Mouse (Mus musculus) embryonic fibroblast, embryonic 13.5 days (primary cell): ENCODE measurements around the gene Arhgap20. TPM values are rescaled to one million over a fixed set of nuclear protein-coding genes. Genes with fewer than 3 reads are reported as not detected.

Source experiments
- H3K27ac ChIP-seq: 2 replicates; pipeline ENCODE4 v1.5.1; 2012; ENCODE audit warnings: low read length, control low read depth, inconsistent platforms; ENCODE audit not compliant: insufficient read depth
- H3K4me1 ChIP-seq: 2 replicates; pipeline ENCODE4 v1.6.1; 2011; ENCODE audit warnings: low read length; ENCODE audit not compliant: control insufficient read depth, insufficient read depth
- H3K4me3 ChIP-seq: 2 replicates; pipeline ENCODE4 v1.5.1; 2011; ENCODE audit warnings: mild to moderate bottlenecking, control low read depth, low read length; ENCODE audit not compliant: insufficient read depth
- CTCF ChIP-seq: IDR thresholded peaks from 2 replicates; pipeline ENCODE4 v1.5.1; 2011; ENCODE audit warnings: mild to moderate bottlenecking, control low read depth, low read length, moderate library complexity, borderline replicate concordance; ENCODE audit not compliant: insufficient read depth
- POLR2A ChIP-seq: IDR thresholded peaks from 2 replicates; pipeline ENCODE4 v1.6.1; 2011; ENCODE audit warnings: low read depth, mild to moderate bottlenecking, control low read depth, low read length, moderate library complexity
- polyA plus RNA-seq: library from polyadenylated mRNA; stranded (reverse); fragments of >200 nt; gene quantifications from 2 replicates; pipeline ENCODE4 v1.2.4, GENCODE M21; 2011; ENCODE audit warnings: low read depth; ENCODE audit not compliant: missing spikeins, insufficient read length

Arhgap20 gene
- polyA plus RNA-seq, 1 experiment, result 15.6 TPM

GRCm38 (mm10) chr9:51764041-51764875 lies 879 bp upstream of the Arhgap20 start:
- H3K4me1 ChIP-seq, result no peaks in the 10 kb centered on the region
- H3K4me3 ChIP-seq, result peak overlapping the region; percentile 59
- H3K27ac ChIP-seq, result no peak overlapping the region
- no peak for TF ChIP-seq POLR2A
- TF ChIP-seq CTCF, result no peak

- TF ChIP-seq CTCF, result no peak
- no peak for TF ChIP-seq POLR2A
Observed at GRCm38 (mm10) chr9:51765417-51766174, 459 bp downstream of the Arhgap20 start.

GRCm38 (mm10) chr9:51766175-51767062 lies 1.3 kb downstream of the Arhgap20 start:
- no peak for TF ChIP-seq CTCF
- TF ChIP-seq POLR2A, result no peak
- peak overlapping the region; percentile 51 for H3K4me3 ChIP-seq

More at GRCm38 (mm10) chr9:51765417-51766174, 459 bp downstream of the Arhgap20 start:
- Histone ChIP-seq H3K27ac (no peak overlapping the region), H3K4me3 (peak overlapping the region; percentile 51), H3K4me1 (no peaks in the 10 kb centered on the region)

GRCm38 (mm10) chr9:51774201-51774600 lies 9.1 kb downstream of the Arhgap20 start:
- Histone ChIP-seq H3K27ac (no peak overlapping the region), H3K4me1 (no peaks in the 10 kb centered on the region), H3K4me3 (no peak overlapping the region)
- no peak for TF ChIP-seq CTCF
- TF ChIP-seq POLR2A, result no peak

More at GRCm38 (mm10) chr9:51766175-51767062, 1.3 kb downstream of the Arhgap20 start:
- no peak overlapping the region for H3K27ac ChIP-seq
- no peaks in the 10 kb centered on the region for H3K4me1 ChIP-seq

GRCm38 (mm10) chr9:51776459-51776858 lies 11.3 kb downstream of the Arhgap20 start:
- TF ChIP-seq CTCF (no peak), POLR2A (no peak)
- H3K4me3 ChIP-seq, result no peak overlapping the region
- no peaks in the 10 kb centered on the region for H3K4me1 ChIP-seq
- H3K27ac ChIP-seq, result no peak overlapping the region

GRCm38 (mm10) chr9:51777180-51777579 lies 12.0 kb downstream of the Arhgap20 start:
- no peak overlapping the region for H3K4me3 ChIP-seq
- TF ChIP-seq POLR2A (no peak), CTCF (peak; percentile 42; the same call in 1 of the 2 replicates)
- H3K27ac ChIP-seq, result no peak overlapping the region
- H3K4me1 ChIP-seq, result no peaks in the 10 kb centered on the region

GRCm38 (mm10) chr9:51779232-51779631 lies 14.1 kb downstream of the Arhgap20 start:
- TF ChIP-seq POLR2A (no peak), CTCF (no peak)
- no peak overlapping the region for H3K27ac ChIP-seq
- H3K4me1 ChIP-seq, result no peaks in the 10 kb centered on the region
- no peak overlapping the region for H3K4me3 ChIP-seq

GRCm38 (mm10) chr9:51781092-51781491 lies 16.0 kb downstream of the Arhgap20 start:
- H3K27ac ChIP-seq, result no peak overlapping the region
- H3K4me1 ChIP-seq, result no peaks in the 10 kb centered on the region
- no peak overlapping the region for H3K4me3 ChIP-seq
- TF ChIP-seq POLR2A (no peak), CTCF (no peak)

- Histone ChIP-seq H3K4me3 (no peak overlapping the region), H3K4me1 (no peaks in the 10 kb centered on the region), H3K27ac (no peak overlapping the region)
- no peak for TF ChIP-seq CTCF
- no peak for TF ChIP-seq POLR2A
Observed at GRCm38 (mm10) chr9:51787380-51787779, 22.2 kb downstream of the Arhgap20 start.

GRCm38 (mm10) chr9:51788466-51788865 lies 23.3 kb downstream of the Arhgap20 start:
- Histone ChIP-seq H3K27ac (no peak overlapping the region), H3K4me3 (no peak overlapping the region), H3K4me1 (no peaks in the 10 kb centered on the region)
- no peak for TF ChIP-seq POLR2A
- TF ChIP-seq CTCF, result no peak
